Mouse (Mus musculus) ES-E14 (cell line): ENCODE results near the gene Glis2. TPM values are rescaled to one million over a fixed set of nuclear protein-coding genes. Genes with fewer than 3 reads are reported as not detected.

Experiments
- DNase-seq: peaks from one replicate; pipeline ENCODE4 v3.0.0-alpha.2; 2013; ENCODE audit warnings: low read depth, low spot score
- H3K27ac ChIP-seq: 2 replicates; pipeline ENCODE4 v1.5.1; 2012; ENCODE audit warnings: low read depth, mild to moderate bottlenecking, low read length, moderate library complexity, mixed read lengths; ENCODE audit not compliant: poor library complexity, insufficient read depth, severe bottlenecking
- H3K36me3 ChIP-seq: 2 replicates; pipeline ENCODE4 v1.6.1; 2012; ENCODE audit warnings: mild to moderate bottlenecking, low read length, moderate library complexity, mixed read lengths; ENCODE audit not compliant: control insufficient read depth, poor library complexity, insufficient read depth, severe bottlenecking
- H3K4me1 ChIP-seq, 2 experiments: fragments of 150-350 bp in 1 of 2; sonication (generic) in 1 of 2; 2 replicates each; pipeline ENCODE4 v1.6.1; 2012; ENCODE audit warnings: low read length in 2 of 2, mild to moderate bottlenecking in 1 of 2, mixed read lengths in 1 of 2; ENCODE audit not compliant: control insufficient read depth in 2 of 2, insufficient read depth in 2 of 2, poor library complexity in 1 of 2
- H3K4me3 ChIP-seq, 2 experiments: fragments of 150-350 bp in 1 of 2; sonication (generic) in 1 of 2; 2 replicates each; pipeline ENCODE4 v1.5.1; 2012; ENCODE audit warnings: low read length in 2 of 2, low read depth in 1 of 2, mild to moderate bottlenecking in 1 of 2, mixed read lengths in 1 of 2; ENCODE audit not compliant: insufficient read depth in 1 of 2, poor library complexity in 1 of 2, severe bottlenecking in 1 of 2
- H3K9ac ChIP-seq: 2 replicates; pipeline ENCODE4 v1.6.1; 2012; ENCODE audit warnings: low read depth, mild to moderate bottlenecking, low read length, mixed read lengths; ENCODE audit not compliant: poor library complexity, insufficient read depth, severe bottlenecking
- H3K9me3 ChIP-seq: fragments of 150-350 bp; sonication (generic); 2 replicates; pipeline ENCODE4 v1.6.1; 2012; ENCODE audit warnings: low read depth, mild to moderate bottlenecking, low read length; ENCODE audit not compliant: control insufficient read depth, insufficient read depth
- CHD2 ChIP-seq: IDR thresholded peaks from 2 replicates; pipeline ENCODE4 v1.6.1; 2014; ENCODE audit warnings: mild to moderate bottlenecking, low read depth, low read length, inconsistent platforms
- HCFC1 ChIP-seq: IDR thresholded peaks from 2 replicates; pipeline ENCODE4 v1.6.1; 2012; ENCODE audit warnings: low read length, inconsistent platforms, borderline replicate concordance; ENCODE audit not compliant: insufficient read depth
- MAFK ChIP-seq: IDR thresholded peaks from 2 replicates; pipeline ENCODE4 v1.6.1; 2014; ENCODE audit warnings: mild to moderate bottlenecking, low read depth, low read length, inconsistent platforms; ENCODE audit not compliant: insufficient read depth
- ZC3H11A ChIP-seq: IDR thresholded peaks from 2 replicates; pipeline ENCODE4 v1.6.1; 2012; ENCODE audit warnings: low read depth, mild to moderate bottlenecking, inconsistent platforms, low read length, borderline replicate concordance
- ZNF384 ChIP-seq: IDR thresholded peaks from 2 replicates; pipeline ENCODE4 v1.6.1; 2012; ENCODE audit warnings: low read depth, low read length, inconsistent platforms
- in situ Hi-C, 2 experiments: fragments of 600-800 bp; cut with MboI; formaldehyde crosslinking; loops; one replicate each; pipeline ENCODE4 v1.15.1; 2025; ENCODE audit warnings: low sequenced_read_pairs in 2 of 2, inconsistent platforms in 1 of 2; ENCODE audit not compliant: unreplicated experiment in 2 of 2
- total RNA-seq: library from RNA; depleted of rRNA; stranded (reverse); fragments of 300-350 nt; gene quantifications from 2 replicates; pipeline ENCODE4 v1.2.3, GENCODE M21; 2012

Glis2 gene
- total RNA-seq, 1 experiment: 18.2 TPM

- in situ Hi-C loops: no loop called here
- Histone ChIP-seq H3K4me1 (peaks cover 25 to 63% of the 10 kb centered on the region in 2 experiments), H3K27ac (no peak overlapping the region; the same call in 1 of the 2 replicates), H3K9me3 (no peaks in the 10 kb centered on the region), H3K9ac (peak overlapping the region; percentile 15; the same call in 1 of the 2 replicates), H3K4me3 (no peak overlapping the region), H3K36me3 (no peaks in the 10 kb centered on the region)
- no peak for TF ChIP-seq HCFC1
- no peak for TF ChIP-seq CHD2
- TF ChIP-seq ZC3H11A: no peak
- no peak for TF ChIP-seq MAFK
- no peak for TF ChIP-seq ZNF384
- no peak for DNase-seq
Observed at GRCm38 (mm10) chr16:4598041-4598440, 3.5 kb downstream of the Glis2 start.

- in situ Hi-C loops: no loop called here
- no peak overlapping the region for H3K9ac ChIP-seq
- H3K4me3 ChIP-seq: no peak overlapping the region
- peaks cover 29 to 73% of the 10 kb centered on the region in 2 experiments for H3K4me1 ChIP-seq
- DNase-seq: no peak
- TF ChIP-seq CHD2 (no peak), ZNF384 (no peak), ZC3H11A (no peak), HCFC1 (no peak), MAFK (no peak)
- no peaks in the 10 kb centered on the region for H3K36me3 ChIP-seq
- H3K9me3 ChIP-seq: no peaks in the 10 kb centered on the region
- no peak overlapping the region for H3K27ac ChIP-seq
Observed at GRCm38 (mm10) chr16:4598891-4599543, 4.5 kb downstream of the Glis2 start.

GRCm38 (mm10) chr16:4599616-4600015 lies 5.1 kb downstream of the Glis2 start:
- Histone ChIP-seq H3K9me3 (no peaks in the 10 kb centered on the region), H3K36me3 (no peaks in the 10 kb centered on the region), H3K9ac (no peak overlapping the region), H3K4me1 (peaks cover 33 to 79% of the 10 kb centered on the region in 2 experiments), H3K27ac (no peak overlapping the region), H3K4me3 (no peak overlapping the region)
- no peak for DNase-seq
- in situ Hi-C loops: no loop called here
- no peak for TF ChIP-seq ZNF384
- TF ChIP-seq MAFK: no peak

- peak overlapping the region; percentile 14; the same call in 1 of the 2 replicates for H3K27ac ChIP-seq
- no peaks in the 10 kb centered on the region for H3K9me3 ChIP-seq
- no peak overlapping the region for H3K4me3 ChIP-seq
- in situ Hi-C loops: no loop called here
- no peak for DNase-seq
- peak overlapping the region; percentile 2; the same call in 1 of the 2 replicates for H3K9ac ChIP-seq
- peaks cover 35 to 89% of the 10 kb centered on the region in 2 experiments for H3K4me1 ChIP-seq
- H3K36me3 ChIP-seq: no peaks in the 10 kb centered on the region
- no peak for TF ChIP-seq ZNF384
- no peak for TF ChIP-seq CHD2
- no peak for TF ChIP-seq HCFC1
- no peak for TF ChIP-seq ZC3H11A
- no peak for TF ChIP-seq MAFK
Observed at GRCm38 (mm10) chr16:4600701-4601310, 6.3 kb downstream of the Glis2 start.
